Mouse (Mus musculus): ENCODE measurements at regions not wholly inside any gene's neighbourhood (a gene's known extent, or its start where the extent isn't known, plus 50 kb on each side); places are given as distances from the start of the nearest gene placed in this dataset.

GRCm38 (mm10) chr2:160256251-160256650 lies 77.7 kb downstream of the Gm826 start:
- TF ChIP-seq CTCF (IDR thresholded peaks at IDR 0.05; ENCODE audit: extremely low read depth, insufficient read length, insufficient replicate concordance, low read depth, low read length) (no peak), POLR2A (IDR thresholded peaks at IDR 0.05; ENCODE audit: low read depth, low read length) (no peak)
